Mouse (Mus musculus) ES-E14 (cell line): ENCODE measurements around the gene Heg1.

Experiments
- CHD2 ChIP-seq: IDR thresholded peaks from 2 replicates; pipeline ENCODE4 v1.6.1; 2014; ENCODE audit warnings: mild to moderate bottlenecking, low read depth, low read length, inconsistent platforms
- HCFC1 ChIP-seq: IDR thresholded peaks from 2 replicates; pipeline ENCODE4 v1.6.1; 2012; ENCODE audit warnings: low read length, inconsistent platforms, borderline replicate concordance; ENCODE audit not compliant: insufficient read depth
- MAFK ChIP-seq: IDR thresholded peaks from 2 replicates; pipeline ENCODE4 v1.6.1; 2014; ENCODE audit warnings: mild to moderate bottlenecking, low read depth, low read length, inconsistent platforms; ENCODE audit not compliant: insufficient read depth
- ZC3H11A ChIP-seq: IDR thresholded peaks from 2 replicates; pipeline ENCODE4 v1.6.1; 2012; ENCODE audit warnings: low read depth, mild to moderate bottlenecking, inconsistent platforms, low read length, borderline replicate concordance
- ZNF384 ChIP-seq: IDR thresholded peaks from 2 replicates; pipeline ENCODE4 v1.6.1; 2012; ENCODE audit warnings: low read depth, low read length, inconsistent platforms

- TF ChIP-seq HCFC1 (no peak), CHD2 (no peak), MAFK (no peak), ZC3H11A (no peak), ZNF384 (no peak)
Observed at GRCm38 (mm10) chr16:33683206-33684161, 686 bp upstream of the Heg1 start.
